Mouse (Mus musculus): ENCODE measurements at regions not wholly inside any gene's neighbourhood (a gene's known extent, or its start where the extent isn't known, plus 50 kb on each side); places are given as distances from the start of the nearest gene placed in this dataset.

GRCm38 (mm10) chr4:12263746-12264145 lies 91.9 kb upstream of the Fam92a start:
- Histone ChIP-seq H3K9ac (ENCODE audit: insufficient read depth, low read depth, low read length, poor library complexity, severe bottlenecking) (no peak overlapping the region), H3K27ac (ENCODE audit: insufficient read depth, low read depth, low read length, poor library complexity, severe bottlenecking) (no peak overlapping the region), H3K4me3 (ENCODE audit: insufficient read depth in 1 of 2, low read depth in 1 of 2, low read length in 2 of 2, poor library complexity in 1 of 2, severe bottlenecking in 1 of 2) (no peak overlapping the region), H3K36me3 (ENCODE audit: control insufficient read depth, insufficient read depth, low read length, poor library complexity, severe bottlenecking) (no peaks in the 10 kb centered on the region), H3K4me1 (ENCODE audit: control insufficient read depth in 2 of 2, insufficient read depth in 2 of 2, low read length in 2 of 2, poor library complexity in 1 of 2) (no peaks in the 10 kb centered on the region), H3K9me3 (ENCODE audit: control insufficient read depth, insufficient read depth, low read depth, low read length) (no peaks in the 10 kb centered on the region)
- TF ChIP-seq ZNF384 (IDR thresholded peaks at IDR 0.05; ENCODE audit: low read depth, low read length): no peak
- TF ChIP-seq MAFK (IDR thresholded peaks at IDR 0.05; ENCODE audit: insufficient read depth, low read depth, low read length): no peak
- no peak for TF ChIP-seq ZC3H11A (IDR thresholded peaks at IDR 0.05; ENCODE audit: borderline replicate concordance, low read depth, low read length)
- no peak for TF ChIP-seq CHD2 (IDR thresholded peaks at IDR 0.05; ENCODE audit: low read depth, low read length)
- TF ChIP-seq HCFC1 (IDR thresholded peaks at IDR 0.05; ENCODE audit: borderline replicate concordance, insufficient read depth, low read length): no peak
- in situ Hi-C loops (cut with MboI; ENCODE audit: low sequenced_read_pairs in 2 of 2, unreplicated experiment in 2 of 2): no loop called here
- DNase-seq (ENCODE audit: low read depth, low spot score): no peak

GRCm38 (mm10) chr4:12263197-12263596 lies 91.4 kb upstream of the Fam92a start:
- Histone ChIP-seq H3K9ac (ENCODE audit: insufficient read depth, low read depth, low read length, poor library complexity, severe bottlenecking) (no peak overlapping the region), H3K36me3 (ENCODE audit: control insufficient read depth, insufficient read depth, low read length, poor library complexity, severe bottlenecking) (no peaks in the 10 kb centered on the region), H3K4me3 (ENCODE audit: insufficient read depth in 1 of 2, low read depth in 1 of 2, low read length in 2 of 2, poor library complexity in 1 of 2, severe bottlenecking in 1 of 2) (no peak overlapping the region), H3K4me1 (ENCODE audit: control insufficient read depth in 2 of 2, insufficient read depth in 2 of 2, low read length in 2 of 2, poor library complexity in 1 of 2) (no peaks in the 10 kb centered on the region), H3K9me3 (ENCODE audit: control insufficient read depth, insufficient read depth, low read depth, low read length) (no peaks in the 10 kb centered on the region), H3K27ac (ENCODE audit: insufficient read depth, low read depth, low read length, poor library complexity, severe bottlenecking) (no peak overlapping the region)
- in situ Hi-C loops (cut with MboI; ENCODE audit: low sequenced_read_pairs in 2 of 2, unreplicated experiment in 2 of 2): no loop called here
- no peak for DNase-seq (ENCODE audit: low read depth, low spot score)
- TF ChIP-seq ZNF384 (IDR thresholded peaks at IDR 0.05; ENCODE audit: low read depth, low read length) (no peak), CHD2 (IDR thresholded peaks at IDR 0.05; ENCODE audit: low read depth, low read length) (no peak), MAFK (IDR thresholded peaks at IDR 0.05; ENCODE audit: insufficient read depth, low read depth, low read length) (no peak), HCFC1 (IDR thresholded peaks at IDR 0.05; ENCODE audit: borderline replicate concordance, insufficient read depth, low read length) (no peak)

GRCm38 (mm10) chr4:12247994-12248393 lies 76.2 kb upstream of the Fam92a start:
- Histone ChIP-seq H3K4me1 (ENCODE audit: control insufficient read depth in 2 of 2, insufficient read depth in 2 of 2, low read length in 2 of 2, poor library complexity in 1 of 2) (no peaks in the 10 kb centered on the region), H3K9ac (ENCODE audit: insufficient read depth, low read depth, low read length, poor library complexity, severe bottlenecking) (no peak overlapping the region), H3K36me3 (ENCODE audit: control insufficient read depth, insufficient read depth, low read length, poor library complexity, severe bottlenecking) (no peaks in the 10 kb centered on the region), H3K4me3 (ENCODE audit: insufficient read depth in 1 of 2, low read depth in 1 of 2, low read length in 2 of 2, poor library complexity in 1 of 2, severe bottlenecking in 1 of 2) (no peak overlapping the region), H3K9me3 (ENCODE audit: control insufficient read depth, insufficient read depth, low read depth, low read length) (no peaks in the 10 kb centered on the region), H3K27ac (ENCODE audit: insufficient read depth, low read depth, low read length, poor library complexity, severe bottlenecking) (no peak overlapping the region)
- no peak for TF ChIP-seq HCFC1 (IDR thresholded peaks at IDR 0.05; ENCODE audit: borderline replicate concordance, insufficient read depth, low read length)
- in situ Hi-C loops (cut with MboI; ENCODE audit: low sequenced_read_pairs in 2 of 2, unreplicated experiment in 2 of 2): no loop called here
- no peak for DNase-seq (ENCODE audit: low read depth, low spot score)

GRCm38 (mm10) chr4:12246595-12246994 lies 74.8 kb upstream of the Fam92a start:
- Histone ChIP-seq H3K9ac (ENCODE audit: insufficient read depth, low read depth, low read length, poor library complexity, severe bottlenecking) (no peak overlapping the region), H3K27ac (ENCODE audit: insufficient read depth, low read depth, low read length, poor library complexity, severe bottlenecking) (no peak overlapping the region), H3K9me3 (ENCODE audit: control insufficient read depth, insufficient read depth, low read depth, low read length) (no peaks in the 10 kb centered on the region), H3K36me3 (ENCODE audit: control insufficient read depth, insufficient read depth, low read length, poor library complexity, severe bottlenecking) (no peaks in the 10 kb centered on the region), H3K4me1 (ENCODE audit: control insufficient read depth in 2 of 2, insufficient read depth in 2 of 2, low read length in 2 of 2, poor library complexity in 1 of 2) (no peaks in the 10 kb centered on the region), H3K4me3 (ENCODE audit: insufficient read depth in 1 of 2, low read depth in 1 of 2, low read length in 2 of 2, poor library complexity in 1 of 2, severe bottlenecking in 1 of 2) (no peak overlapping the region)
- in situ Hi-C loops (cut with MboI; ENCODE audit: low sequenced_read_pairs in 2 of 2, unreplicated experiment in 2 of 2): no loop called here
- no peak for TF ChIP-seq CHD2 (IDR thresholded peaks at IDR 0.05; ENCODE audit: low read depth, low read length)
- TF ChIP-seq ZNF384 (IDR thresholded peaks at IDR 0.05; ENCODE audit: low read depth, low read length): no peak
- no peak for TF ChIP-seq HCFC1 (IDR thresholded peaks at IDR 0.05; ENCODE audit: borderline replicate concordance, insufficient read depth, low read length)
- TF ChIP-seq MAFK (IDR thresholded peaks at IDR 0.05; ENCODE audit: insufficient read depth, low read depth, low read length): no peak
- TF ChIP-seq ZC3H11A (IDR thresholded peaks at IDR 0.05; ENCODE audit: borderline replicate concordance, low read depth, low read length): no peak
- no peak for DNase-seq (ENCODE audit: low read depth, low spot score)

- H3K4me1 ChIP-seq (ENCODE audit: control insufficient read depth in 2 of 2, insufficient read depth in 2 of 2, low read length in 2 of 2, poor library complexity in 1 of 2): no peaks in the 10 kb centered on the region
- no peak overlapping the region for H3K27ac ChIP-seq (ENCODE audit: insufficient read depth, low read depth, low read length, poor library complexity, severe bottlenecking)
- no peak overlapping the region for H3K4me3 ChIP-seq (ENCODE audit: insufficient read depth in 1 of 2, low read depth in 1 of 2, low read length in 2 of 2, poor library complexity in 1 of 2, severe bottlenecking in 1 of 2)
- no peaks in the 10 kb centered on the region for H3K36me3 ChIP-seq (ENCODE audit: control insufficient read depth, insufficient read depth, low read length, poor library complexity, severe bottlenecking)
- peak; percentile 57 for DNase-seq (ENCODE audit: low read depth, low spot score)
- no peak for TF ChIP-seq HCFC1 (IDR thresholded peaks at IDR 0.05; ENCODE audit: borderline replicate concordance, insufficient read depth, low read length)
- TF ChIP-seq ZC3H11A (IDR thresholded peaks at IDR 0.05; ENCODE audit: borderline replicate concordance, low read depth, low read length): peak; percentile 65; the same call in 1 of the 2 replicates
- H3K9me3 ChIP-seq (ENCODE audit: control insufficient read depth, insufficient read depth, low read depth, low read length): no peaks in the 10 kb centered on the region
- in situ Hi-C loops (cut with MboI; ENCODE audit: low sequenced_read_pairs in 2 of 2, unreplicated experiment in 2 of 2): no loop called here
- no peak overlapping the region for H3K9ac ChIP-seq (ENCODE audit: insufficient read depth, low read depth, low read length, poor library complexity, severe bottlenecking)
These were observed 69.2 kb upstream of the Fam92a start for GRCm38 (mm10) chr4:12240941-12241571.

Data from ES-E14 (cell line).